Mouse (Mus musculus): ENCODE results near the gene 1700067P10Rik. TPM values are rescaled to one million over a fixed set of nuclear protein-coding genes. Genes with fewer than 3 reads are reported as not detected.

The 1700067P10Rik gene
- total and polyA plus RNA-seq, 2 experiments, result not detected

GRCm38 (mm10) chr17:48132810-48133209 lies 43.7 kb downstream of the 1700067P10Rik start:
- WGBS, result 11% methylated on average over 2 of the region's 2 CpGs
- TF ChIP-seq CTCF (IDR thresholded peaks at IDR 0.05; ENCODE audit: low read depth, low read length) (no peak), POLR2A (IDR thresholded peaks at IDR 0.05; ENCODE audit: extremely low read depth, insufficient read depth, low read length) (no peak)
- Histone ChIP-seq H3K4me3 (ENCODE audit: insufficient read depth, low read depth, low read length) (no peak overlapping the region), H3K27ac (replicated peaks; ENCODE audit: insufficient read depth, low read depth, low read length) (no peak overlapping the region), H3K4me1 (ENCODE audit: control insufficient read depth, insufficient read depth, low read length) (no peaks in the 10 kb centered on the region), H3K9ac (ENCODE audit: low read depth, low read length) (no peak overlapping the region), H3K36me3 (ENCODE audit: control insufficient read depth, insufficient read depth, low read length) (no peaks in the 10 kb centered on the region), H3K79me2 (ENCODE audit: control insufficient read depth, insufficient read depth, low read length) (no peaks in the 10 kb centered on the region), H3K27me3 (ENCODE audit: control insufficient read depth, insufficient read depth, low read length) (no peaks in the 10 kb centered on the region)
- peak; percentile 82 for DNase-seq (ENCODE audit: extremely low read depth, low read depth, low spot score)

Other genes starting within 250 kb of the 1700067P10Rik start
- 2.0 and 4.1 TPM in 2 replicates for gene Foxp4, start 164.7 kb upstream of the 1700067P10Rik start, total RNA-seq (2014; rRNA removed)
- gene Foxp4, start 164.7 kb upstream of the 1700067P10Rik start, polyA plus RNA-seq (2012; rRNA removed), result 18.5 and 24.6 TPM in 2 replicates
- gene 1700122O11Rik, start 51.0 kb upstream of the 1700067P10Rik start, total RNA-seq (2014; rRNA removed), result not detected in 2 replicates
- not detected in 2 replicates for gene 1700122O11Rik, start 51.0 kb upstream of the 1700067P10Rik start, polyA plus RNA-seq (2012; rRNA removed)
- gene 9830107B12Rik, start 56.9 kb downstream of the 1700067P10Rik start, total RNA-seq (2014; rRNA removed), result not detected in 2 replicates
- not detected in 2 replicates for gene 9830107B12Rik, start 56.9 kb downstream of the 1700067P10Rik start, polyA plus RNA-seq (2012; rRNA removed)
- 0.37 and 0.40 TPM in 2 replicates for gene A530064D06Rik, start 78.0 kb downstream of the 1700067P10Rik start, total RNA-seq (2014; rRNA removed)
- not detected in 2 replicates for gene A530064D06Rik, start 78.0 kb downstream of the 1700067P10Rik start, polyA plus RNA-seq (2012; rRNA removed)
- not detected in 2 replicates for gene Trem1, start 143.4 kb downstream of the 1700067P10Rik start, total RNA-seq (2014; rRNA removed)
- gene Trem1, start 143.4 kb downstream of the 1700067P10Rik start, polyA plus RNA-seq (2012; rRNA removed), result 0.04 TPM in 1 of 2 replicates, not detected in the other
- 0.34 TPM in 1 of 2 replicates, not detected in the other for gene Trem3, start 158.5 kb downstream of the 1700067P10Rik start, total RNA-seq (2014; rRNA removed)
- gene Trem3, start 158.5 kb downstream of the 1700067P10Rik start, polyA plus RNA-seq (2012; rRNA removed), result 0.09 and 0.21 TPM in 2 replicates
- gene Treml4, start 175.0 kb downstream of the 1700067P10Rik start, total RNA-seq (2014; rRNA removed), result 4.2 and 4.4 TPM in 2 replicates
- gene Treml4, start 175.0 kb downstream of the 1700067P10Rik start, polyA plus RNA-seq (2012; rRNA removed), result 2.8 and 4.6 TPM in 2 replicates
- gene Treml2, start 210.2 kb downstream of the 1700067P10Rik start, total RNA-seq (2014; rRNA removed), result 0.09 and 0.20 TPM in 2 replicates
- gene Treml2, start 210.2 kb downstream of the 1700067P10Rik start, polyA plus RNA-seq (2012; rRNA removed), result 0.26 and 0.34 TPM in 2 replicates
- 0.83 and 1.0 TPM in 2 replicates for gene B430306N03Rik, start 226.8 kb downstream of the 1700067P10Rik start, total RNA-seq (2014; rRNA removed)
- 0.90 and 1.9 TPM in 2 replicates for gene B430306N03Rik, start 226.8 kb downstream of the 1700067P10Rik start, polyA plus RNA-seq (2012; rRNA removed)

All from liver, adult 2 months (tissue).